Mouse (Mus musculus) E14TG2a.4 (cell line): Measurements from ENCODE around the gene Atg13.

ENCODE experiments used
- CTCF ChIP-seq: conservative IDR thresholded peaks from 2 replicates; pipeline ENCODE4 v1.5.1; 2014; ENCODE audit warnings: low read length
- NANOG ChIP-seq: IDR thresholded peaks from 2 replicates; pipeline ENCODE4 v1.6.1; 2014; ENCODE audit warnings: borderline replicate concordance, low read length, mixed read lengths

DNA sequence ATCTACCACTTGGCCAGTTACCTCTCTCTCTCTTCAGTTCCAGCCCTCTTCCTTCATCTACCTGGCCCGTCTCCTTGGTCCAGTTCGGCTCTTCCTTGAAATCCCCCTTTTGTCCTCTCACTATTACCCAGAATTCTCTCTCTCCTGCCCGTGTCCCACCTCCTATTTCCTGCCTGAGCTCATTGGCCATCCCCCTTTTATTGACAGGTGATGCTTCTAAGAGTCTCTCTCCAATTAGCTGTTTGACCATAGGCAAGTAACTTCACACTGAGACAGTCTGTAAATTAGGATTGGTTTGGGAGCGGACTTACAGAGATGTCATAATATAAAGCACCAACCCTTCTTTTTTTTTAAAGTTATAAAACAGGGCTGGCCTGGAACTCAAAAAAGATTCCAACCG, 34.3 kb upstream of the Atg13 start:
- TF ChIP-seq CTCF (no peak), NANOG (no peak)
